Mouse (Mus musculus) lung, postnatal 14 days (tissue): Measurements from ENCODE around the gene Tnfrsf25.

Experiments
- DNase-seq: peaks from one replicate; pipeline ENCODE4 v3.0.0; 2021

Tnfrsf25 gene

DNA sequence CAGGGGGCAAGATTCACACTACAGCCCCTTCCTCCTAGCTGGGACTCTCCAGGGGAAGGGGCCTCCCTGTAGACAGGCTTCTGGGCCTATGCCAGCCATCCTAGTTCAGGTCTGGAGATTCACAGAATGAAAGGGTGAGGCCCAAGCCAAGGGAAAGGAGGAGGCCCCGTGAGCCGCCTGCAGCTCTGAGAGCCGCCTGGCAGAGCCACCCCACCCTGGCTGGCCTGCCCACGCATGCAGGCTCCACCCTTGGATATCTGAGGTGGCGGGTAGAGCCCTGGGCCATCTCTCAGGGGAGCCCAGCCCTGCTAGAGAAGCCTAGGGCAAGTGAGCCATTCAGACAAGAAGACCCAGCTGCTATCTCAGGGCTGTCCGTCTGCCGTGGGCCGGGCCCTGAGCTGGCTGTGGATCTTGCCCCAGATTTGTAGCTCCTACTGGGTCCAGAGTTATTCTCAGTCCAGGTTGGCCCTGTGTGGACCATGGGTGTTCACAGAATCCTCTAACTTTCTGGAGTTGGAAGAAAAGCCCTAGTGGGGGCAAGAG, 22.9 kb upstream of the Tnfrsf25 start:
- DNase-seq, result no peak

DNA sequence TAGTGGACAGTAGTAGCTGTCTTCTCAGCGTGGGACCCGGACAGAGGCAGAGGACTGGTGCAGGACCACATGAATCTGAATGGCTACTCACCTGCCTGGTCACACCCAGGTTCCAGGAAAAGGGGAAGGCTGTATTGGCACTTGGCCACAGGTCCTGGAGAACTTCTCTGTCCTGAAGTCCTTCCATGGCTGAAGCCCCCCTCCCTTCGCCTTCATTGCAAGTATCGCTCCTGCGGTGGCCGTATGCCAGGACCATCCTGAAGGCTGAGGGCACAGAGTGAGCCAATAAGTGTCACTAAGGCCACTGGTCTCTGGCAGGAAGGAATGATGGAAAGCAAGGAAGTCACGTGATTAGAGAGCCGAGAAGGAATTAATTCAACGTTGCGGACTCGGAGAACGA, 21.5 kb upstream of the Tnfrsf25 start:
- DNase-seq, result no peak

DNA sequence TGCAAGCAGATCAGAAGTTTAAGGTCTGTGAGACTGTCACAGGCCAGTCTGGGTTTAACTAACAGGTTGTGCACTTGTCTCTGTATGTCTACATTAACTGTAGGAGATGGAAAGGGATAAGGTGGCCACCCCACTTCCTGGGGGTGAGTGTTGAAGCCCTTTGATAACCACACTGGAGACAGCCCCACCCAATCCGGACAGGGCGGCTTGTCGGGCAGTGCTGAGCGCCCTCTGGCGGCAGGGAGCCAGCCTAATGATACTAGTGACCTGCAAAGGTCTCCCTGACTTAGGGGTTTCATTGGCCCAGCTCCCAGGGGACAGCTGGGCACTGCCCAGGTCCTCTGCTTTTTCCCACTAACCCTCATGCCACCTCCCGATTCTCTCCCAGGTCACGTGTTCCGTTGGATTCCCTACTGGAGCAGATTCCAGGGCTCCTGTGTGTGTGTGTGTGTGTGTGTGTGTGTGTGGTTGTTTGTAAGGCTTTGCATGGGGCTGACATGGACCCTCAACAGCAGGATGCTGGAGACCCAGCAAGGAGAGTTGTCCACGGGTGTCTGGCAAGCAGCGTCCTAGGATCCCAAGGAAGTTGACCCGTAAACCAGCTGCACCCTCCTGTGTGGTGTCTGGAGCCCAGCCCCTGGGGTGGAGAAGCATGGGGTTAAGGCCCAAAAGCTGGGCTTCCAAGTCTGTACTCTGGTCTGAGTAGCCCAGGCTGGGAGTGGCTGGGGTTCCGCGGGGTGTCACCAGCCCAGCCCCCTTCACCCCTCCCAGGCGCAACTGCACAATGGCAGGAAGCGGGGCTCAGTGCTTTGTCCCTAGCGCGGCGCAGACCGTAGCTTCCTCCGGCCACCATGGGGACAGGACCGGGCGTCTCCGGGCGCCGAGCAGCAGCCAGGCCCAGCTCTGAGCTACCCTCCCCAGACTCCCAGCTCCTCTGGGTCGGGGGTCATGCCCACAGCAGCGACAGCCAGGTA, 19.5 kb upstream of the Tnfrsf25 start:
- peak; percentile 90 for DNase-seq

DNA sequence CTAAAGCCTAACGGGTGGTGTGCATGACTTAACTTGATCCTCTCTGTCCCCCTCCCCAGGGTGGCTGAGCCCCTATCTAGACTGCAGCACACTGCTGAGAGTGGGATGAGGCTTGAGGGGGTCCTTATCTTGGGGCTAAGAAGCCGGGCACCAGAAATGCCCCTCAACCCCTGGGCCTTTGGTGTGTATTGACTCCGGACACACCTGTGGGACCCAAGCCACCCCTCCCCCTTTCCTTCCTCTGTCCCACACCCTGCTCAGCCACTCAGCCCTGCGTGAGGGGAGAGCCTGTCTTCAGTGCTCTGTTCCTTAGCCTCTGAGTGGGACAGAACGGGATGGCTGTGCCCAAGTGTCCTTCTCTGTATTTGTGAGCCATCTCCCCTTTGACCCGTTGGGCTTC, 18.8 kb upstream of the Tnfrsf25 start:
- no peak for DNase-seq

DNA sequence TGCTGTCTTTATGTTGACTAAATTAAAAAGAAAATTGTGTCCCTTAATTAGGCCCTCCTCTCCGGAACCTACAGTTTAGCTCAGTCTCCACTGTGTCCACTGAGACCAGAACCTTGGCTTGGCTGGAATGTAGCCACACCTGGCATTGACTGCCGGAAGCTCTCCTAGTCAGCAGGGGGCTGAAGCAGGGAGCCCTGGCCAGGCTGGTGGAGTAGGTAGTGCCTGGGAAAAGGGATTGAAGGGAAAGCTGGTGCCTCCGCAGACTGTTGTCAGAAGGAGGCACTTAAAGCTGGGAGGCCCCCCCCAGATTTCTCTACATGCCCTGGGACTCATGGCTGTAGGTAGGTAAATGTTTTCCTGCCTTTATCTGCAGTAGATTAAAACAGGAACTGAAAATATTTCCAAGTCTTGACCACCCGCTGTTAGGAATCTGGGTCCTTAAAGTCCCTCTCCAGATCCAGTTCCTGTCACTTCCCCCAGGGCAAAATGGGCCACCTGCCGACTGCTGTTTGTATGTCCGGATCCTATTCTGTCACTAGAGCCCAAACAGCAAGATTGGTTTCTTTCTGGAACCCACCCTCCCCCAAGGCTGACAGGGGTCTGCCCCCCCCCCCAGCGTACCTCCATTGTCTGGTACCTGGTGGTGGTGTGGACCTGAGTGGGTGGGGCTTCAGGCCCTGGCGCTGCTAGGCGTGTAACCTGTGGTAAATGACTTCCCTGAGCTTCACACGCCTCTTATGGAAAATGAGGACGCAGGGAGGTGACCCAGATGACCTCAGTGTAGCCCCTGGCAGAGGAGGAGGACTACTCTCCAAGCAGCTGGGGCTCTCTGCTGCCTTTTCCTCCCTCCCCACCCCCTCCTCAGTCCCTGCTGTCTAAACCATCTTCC, 17.6 kb upstream of the Tnfrsf25 start:
- peak; percentile 50 for DNase-seq

DNA sequence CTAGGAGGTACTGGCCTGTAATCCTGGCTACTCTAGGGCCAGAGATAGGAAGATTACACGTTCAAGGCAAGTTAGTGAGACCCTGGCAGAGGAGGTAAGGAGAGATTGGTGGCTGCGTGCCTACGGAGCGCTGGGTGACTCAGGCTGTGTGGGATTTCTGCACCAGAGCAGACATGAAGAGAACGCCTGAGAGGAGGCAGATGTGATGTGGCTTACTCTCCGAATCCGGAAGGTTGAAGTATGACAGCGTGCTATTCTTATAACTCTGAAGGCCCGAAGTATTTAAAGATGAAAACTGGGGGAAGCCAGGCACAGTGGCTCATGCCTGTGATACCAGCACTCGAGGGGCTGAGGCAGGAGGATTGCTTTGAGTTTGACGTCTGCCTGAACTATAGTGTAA, 15.2 kb upstream of the Tnfrsf25 start:
- no peak for DNase-seq

DNA sequence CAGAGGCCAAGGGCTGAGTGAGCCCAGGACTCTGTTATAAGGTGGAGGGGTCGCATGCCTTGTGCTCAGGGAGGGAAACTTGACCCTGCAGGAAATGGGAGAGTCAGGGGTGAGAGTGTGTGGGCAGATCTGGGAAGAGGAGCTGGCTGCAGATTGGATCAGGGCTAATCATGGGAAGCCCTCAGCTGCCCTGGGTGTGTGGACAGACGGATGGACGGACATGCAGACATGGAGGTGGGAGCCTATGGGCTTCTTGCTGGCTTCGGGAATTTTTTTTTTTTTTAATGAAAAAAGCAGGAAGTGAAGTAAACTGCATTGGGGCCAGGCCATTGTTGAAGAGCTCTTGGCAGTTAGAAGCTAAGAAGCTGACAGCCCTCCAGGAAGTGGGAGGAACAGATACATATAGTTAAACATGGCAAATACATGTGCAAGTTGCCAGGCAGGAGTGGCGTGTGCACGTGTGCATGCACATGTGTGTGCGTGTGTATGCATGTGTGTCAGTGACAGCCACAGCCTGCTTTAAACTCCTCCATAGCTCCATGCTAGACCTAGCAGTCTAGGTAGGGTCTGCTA, 14.6 kb upstream of the Tnfrsf25 start:
- DNase-seq, result no peak

DNA sequence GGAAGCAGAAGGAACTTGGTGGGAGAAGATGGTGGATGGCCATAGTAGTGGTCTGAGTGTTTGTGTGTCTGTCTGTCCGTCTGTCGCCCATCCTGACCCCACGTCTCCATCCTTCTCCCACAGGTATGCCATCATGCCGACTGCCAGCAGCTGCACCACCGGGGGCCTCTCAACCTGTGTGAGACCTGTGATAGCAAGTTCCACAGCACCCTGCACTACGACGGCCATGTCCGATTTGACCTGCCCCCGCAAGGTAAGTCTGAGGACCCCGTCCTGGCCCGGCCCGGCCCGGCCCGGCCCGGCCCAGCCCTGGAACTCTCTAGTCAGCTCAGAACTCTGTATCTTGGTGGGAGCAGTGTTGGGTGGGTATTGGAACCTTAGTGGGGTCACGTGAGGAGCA, 13.8 kb upstream of the Tnfrsf25 start:
- DNase-seq, result no peak

DNA sequence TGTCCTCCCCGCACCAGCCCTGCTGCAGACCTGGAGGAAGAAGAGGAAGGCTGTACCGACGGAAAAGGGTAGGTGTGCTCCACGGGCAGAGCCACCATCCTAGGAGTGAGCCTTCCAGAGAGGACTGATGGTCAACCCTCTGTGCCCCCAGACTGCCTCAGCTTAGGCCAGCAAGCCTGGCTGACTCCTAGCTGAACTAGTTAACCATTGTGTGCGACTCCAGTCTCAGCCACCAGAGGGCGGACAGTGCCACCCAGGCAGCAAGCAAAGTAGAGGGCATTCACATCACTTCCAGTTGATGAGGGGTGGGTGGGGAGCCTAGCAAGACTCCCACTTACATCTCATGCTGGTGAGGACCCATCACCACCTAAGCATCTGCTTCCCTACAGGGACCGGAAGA, 12.7 kb upstream of the Tnfrsf25 start:
- DNase-seq, result peak; percentile 86

DNA sequence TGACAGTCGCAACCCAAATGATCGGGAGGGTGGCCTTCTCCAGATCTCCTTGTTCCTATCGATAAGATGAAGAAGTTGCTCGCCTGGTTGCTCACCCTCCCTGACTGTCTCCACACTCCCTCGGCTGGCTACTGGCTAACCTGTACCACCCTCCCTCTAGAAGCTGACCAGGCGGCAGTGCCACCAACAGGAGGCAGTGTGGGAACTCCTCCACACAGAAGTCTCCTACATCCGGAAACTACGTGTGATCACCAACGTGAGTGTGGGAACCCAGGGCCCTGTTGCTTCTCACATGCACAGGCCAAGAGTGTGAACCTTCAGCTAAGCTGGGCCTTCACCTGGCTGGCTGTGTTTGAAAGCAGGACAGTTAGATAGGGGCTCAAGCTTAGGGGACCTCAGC, 9.0 kb upstream of the Tnfrsf25 start:
- no peak for DNase-seq

DNA sequence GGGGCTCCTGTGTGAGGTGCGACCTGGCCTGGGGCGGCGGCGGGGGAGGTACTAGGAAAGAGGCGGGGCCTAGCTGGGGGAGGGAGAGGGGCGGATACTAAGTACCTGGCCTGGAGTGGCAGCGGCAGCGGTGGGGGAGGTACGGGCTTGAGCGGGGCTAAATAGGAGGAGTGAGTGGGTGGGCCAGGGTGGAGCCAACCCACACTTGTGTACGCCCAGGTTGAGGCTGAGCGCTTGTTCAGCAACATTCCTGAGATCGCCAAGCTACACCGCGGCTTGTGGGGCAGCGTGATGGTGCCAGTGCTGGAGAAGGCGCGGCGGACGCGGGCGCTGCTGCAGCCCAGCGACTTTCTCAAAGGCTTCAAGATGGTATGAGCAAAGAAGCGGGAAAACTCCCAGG, 8.2 kb upstream of the Tnfrsf25 start:
- DNase-seq, result peak; percentile 78

DNA sequence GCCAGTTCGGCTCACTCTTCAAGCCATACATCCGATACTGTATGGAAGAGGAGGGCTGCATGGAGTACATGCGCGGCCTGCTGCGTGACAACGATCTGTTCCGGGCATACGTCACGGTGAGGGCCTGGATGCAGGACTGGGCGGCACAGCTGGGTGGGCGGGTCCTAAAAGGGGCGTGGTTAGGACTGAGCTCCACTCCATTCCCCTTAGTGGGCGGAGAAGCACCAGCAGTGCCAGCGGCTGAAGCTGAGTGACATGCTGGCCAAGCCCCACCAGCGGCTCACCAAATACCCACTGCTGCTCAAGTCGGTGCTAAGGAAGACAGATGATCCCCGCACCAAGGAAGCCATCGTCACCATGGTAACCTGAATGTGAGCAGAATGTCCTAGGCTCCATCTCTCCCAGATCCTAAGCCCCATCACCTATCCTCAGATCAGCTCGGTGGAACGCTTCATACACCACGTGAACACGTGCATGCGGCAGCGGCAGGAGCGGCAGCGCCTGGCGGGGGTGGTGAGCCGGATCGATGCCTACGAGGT, 7.7 kb upstream of the Tnfrsf25 start:
- DNase-seq, result peak; percentile 75

DNA sequence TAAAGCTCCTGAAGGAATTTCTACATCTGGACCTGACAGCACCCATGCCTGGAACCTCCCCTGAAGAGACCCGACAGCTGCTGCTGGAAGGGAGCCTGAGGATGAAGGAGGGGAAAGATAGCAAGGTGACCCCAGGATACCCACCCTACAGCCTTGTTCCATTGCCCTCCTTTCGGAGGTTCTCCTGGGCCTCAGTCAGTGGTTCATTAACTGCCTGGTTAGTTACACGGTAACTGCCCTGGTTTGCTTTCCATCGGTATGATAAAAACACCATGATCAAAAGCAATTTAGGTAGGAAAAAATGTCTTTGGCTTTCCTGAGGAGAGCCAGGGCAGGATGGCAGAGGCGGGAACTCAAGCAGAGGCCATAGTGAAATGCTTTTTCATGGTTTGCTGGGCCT, 7.1 kb upstream of the Tnfrsf25 start:
- DNase-seq, result no peak

DNA sequence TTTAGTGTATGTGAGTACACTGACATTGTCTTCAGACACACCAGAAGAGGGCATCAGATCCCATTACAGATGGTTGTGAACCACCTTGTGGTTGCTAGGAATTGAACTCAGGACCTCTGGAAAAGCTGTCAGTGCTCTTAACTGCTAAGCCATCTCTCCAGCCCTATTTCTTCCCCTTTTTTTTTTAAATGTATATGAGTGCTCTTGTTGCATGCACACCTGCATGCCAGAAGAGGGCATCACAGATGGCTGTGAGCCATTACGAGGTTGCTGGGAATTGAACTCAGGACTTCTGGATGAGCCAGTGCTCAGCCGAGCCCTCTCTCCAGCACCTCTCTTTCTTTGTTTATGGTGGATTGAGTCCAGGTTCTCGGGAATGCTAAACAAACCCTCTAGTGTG, 6.2 kb upstream of the Tnfrsf25 start:
- no peak for DNase-seq

DNA sequence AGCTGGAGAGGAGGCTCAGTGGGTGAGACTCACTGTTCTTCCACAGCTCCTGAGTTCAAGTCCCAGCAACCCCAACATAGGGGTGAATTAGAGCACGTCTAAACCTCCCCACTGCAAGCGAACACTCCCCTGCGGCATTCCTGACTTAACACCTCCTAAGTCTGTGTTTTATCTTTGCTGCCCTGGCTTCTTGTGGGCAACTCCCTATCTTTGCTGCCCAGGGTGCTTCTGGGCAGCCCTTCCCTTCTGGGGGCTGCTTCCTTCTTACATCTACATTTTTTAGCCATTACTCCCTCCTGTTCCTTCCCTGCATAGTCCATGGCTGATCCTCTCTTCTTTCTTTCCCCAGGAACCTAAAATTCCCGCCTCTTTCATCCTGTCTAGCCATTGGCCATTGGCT, 5.0 kb upstream of the Tnfrsf25 start:
- DNase-seq, result no peak

DNA sequence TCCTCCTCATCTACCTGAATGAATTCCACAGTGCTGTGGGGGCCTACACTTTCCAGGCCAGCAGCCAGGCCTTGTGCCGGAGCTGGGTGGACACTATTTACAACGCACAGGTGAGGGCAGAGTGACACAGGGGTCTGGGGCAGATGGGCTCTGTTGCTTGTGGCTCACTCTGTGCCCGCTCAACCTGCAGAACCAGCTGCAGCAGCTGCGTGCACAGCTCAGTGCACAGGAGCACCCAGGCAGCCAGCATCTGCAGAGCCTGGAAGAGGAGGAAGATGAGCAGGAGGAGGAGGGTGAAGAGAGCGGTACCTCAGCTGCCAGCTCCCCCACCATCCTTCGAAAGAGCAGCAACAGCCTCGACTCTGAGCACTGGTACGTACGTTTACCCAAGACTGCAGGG, 3.4 kb upstream of the Tnfrsf25 start:
- DNase-seq, result no peak

DNA sequence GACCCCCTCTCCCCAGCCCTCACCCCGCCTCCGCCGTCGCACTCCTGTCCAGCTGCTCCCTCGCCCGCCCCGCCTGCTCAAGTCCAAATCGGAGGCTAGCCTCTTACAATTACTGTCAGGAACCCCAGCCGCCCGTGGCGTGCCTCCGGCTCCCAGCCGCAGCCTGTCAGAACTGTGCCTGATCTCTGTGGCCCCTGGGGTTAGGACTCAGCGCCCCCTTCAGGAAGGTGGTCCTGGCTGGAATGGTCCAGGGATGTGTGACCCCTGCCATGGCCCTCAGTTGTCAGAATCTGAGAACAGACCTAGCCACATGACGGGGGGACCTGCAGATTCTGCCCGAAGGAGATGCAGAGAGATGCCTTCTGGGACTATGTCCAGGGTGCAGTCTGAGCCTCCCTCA, 1.7 kb upstream of the Tnfrsf25 start:
- no peak for DNase-seq

DNA sequence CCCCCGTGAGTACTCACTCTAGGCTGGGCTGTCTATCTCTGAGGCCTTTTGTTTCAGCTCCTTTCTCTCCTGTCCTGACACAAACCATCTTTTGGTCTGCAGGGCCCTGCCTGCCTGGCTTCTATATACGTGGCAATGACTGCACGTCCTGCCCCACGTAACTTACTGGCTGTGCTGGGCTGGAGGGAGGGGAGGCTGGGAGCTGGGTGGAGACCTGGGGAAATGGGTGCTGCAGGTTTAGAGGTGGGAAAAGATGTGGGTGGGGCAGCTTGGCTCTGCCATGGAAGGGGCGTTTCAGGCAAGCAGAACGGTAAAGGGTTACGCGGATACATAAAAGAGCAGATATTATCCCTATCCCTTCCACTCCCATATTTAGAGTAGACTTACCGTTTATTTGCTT, 1.8 kb downstream of the Tnfrsf25 start:
- no peak for DNase-seq

DNA sequence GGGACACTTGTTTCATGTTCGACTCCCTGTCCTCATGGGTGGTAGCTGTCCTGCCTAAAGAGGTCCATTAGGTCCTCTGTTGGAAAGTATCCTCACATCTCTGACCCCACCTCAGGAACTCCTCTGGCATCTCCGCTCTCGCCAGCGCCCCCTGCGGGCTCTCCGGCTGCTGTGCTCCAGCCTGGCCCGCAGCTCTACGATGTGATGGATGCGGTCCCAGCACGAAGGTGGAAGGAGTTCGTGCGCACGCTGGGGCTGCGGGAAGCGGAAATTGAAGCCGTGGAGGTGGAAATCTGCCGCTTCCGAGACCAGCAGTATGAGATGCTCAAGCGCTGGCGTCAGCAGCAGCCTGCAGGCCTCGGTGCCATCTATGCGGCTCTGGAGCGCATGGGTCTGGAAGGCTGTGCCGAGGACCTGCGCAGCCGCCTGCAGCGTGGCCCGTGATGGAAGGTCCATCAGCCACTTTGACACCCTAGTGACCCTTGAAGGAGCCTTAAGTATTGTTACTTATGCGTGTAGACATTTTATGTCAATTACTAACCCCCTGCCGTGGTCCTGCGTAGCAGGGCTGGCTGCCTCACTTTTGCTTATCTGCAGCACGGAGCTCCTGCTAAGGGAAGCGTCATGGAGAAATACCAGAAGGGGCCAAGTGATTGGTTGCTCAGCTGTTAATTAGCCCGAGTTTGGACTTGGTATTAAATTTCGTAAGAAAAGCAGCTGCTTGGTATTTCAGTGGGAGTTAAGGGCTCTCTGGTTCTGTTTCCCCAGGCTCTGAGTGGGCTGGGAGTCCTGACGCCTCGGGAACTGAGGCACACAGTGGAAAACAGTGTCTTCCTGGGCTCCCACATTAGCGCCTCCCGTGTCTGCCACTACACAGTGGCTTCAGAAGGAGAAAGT, 3.9 kb downstream of the Tnfrsf25 start:
- peak; percentile 61 for DNase-seq

DNA sequence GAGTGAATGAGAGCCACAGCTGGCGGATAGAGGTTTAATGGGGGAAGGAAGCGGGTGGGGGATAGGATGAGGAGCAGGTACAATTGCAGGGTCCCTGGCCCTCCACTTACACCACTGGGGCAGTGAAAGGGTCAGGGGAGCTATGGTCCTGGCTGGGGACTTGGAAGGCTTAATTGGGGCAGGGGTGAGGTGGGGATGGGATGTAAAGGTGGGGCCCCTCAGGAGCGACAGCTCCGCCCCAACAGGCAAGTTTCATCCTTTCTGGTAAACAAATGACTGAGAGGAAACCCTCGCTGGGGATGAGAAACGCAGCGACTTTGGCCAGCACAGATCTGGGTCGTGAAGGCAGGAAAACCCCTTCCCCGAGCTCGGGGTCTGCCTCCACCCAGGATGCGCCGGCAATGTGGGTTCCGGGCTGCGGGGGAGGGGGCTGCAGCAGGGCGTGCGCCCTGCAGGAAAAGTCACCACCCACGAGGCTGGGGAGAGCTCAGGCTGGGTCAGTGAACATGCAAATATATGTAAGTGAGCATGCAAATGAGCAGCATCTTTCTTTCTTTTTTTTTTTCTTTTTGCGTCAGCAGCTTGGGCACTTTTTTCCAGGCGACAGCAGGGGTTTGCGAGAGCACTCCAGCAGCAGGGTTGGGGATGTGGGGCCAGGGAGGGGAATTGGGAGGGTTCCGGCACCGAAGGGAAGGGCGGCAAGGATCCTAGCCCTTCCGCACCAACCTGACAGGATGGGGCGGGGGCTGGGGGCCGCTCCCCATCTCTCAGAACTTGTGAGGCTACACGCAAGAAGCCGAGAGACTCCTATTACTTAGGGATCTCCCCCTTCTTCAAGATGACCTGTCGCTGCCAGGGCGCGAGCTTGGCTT, 4.8 kb downstream of the Tnfrsf25 start:
- no peak for DNase-seq

DNA sequence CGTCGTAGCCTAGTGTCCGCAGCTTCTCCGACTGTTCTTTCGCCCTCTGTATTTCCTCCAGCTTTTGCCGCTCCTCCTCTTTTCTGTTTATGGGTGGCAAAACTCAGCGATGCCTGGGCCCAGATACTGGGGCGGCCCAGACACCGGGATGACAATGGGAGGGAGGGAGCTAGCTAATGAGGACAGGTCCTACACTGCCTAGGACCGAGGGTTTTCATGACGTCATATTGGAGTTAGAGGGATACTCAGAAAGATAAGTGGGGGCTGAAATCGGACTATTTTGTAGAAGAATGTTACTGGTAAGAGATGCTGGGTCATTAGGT, 5.4 kb downstream of the Tnfrsf25 start:
- no peak for DNase-seq
